Mouse (Mus musculus) cerebellum, adult 2 months (tissue): ENCODE results near the gene Fam120a. TPM values are rescaled to one million over a fixed set of nuclear protein-coding genes. Genes with fewer than 3 reads are reported as not detected.
A peak's percentile ranks its signal among the peaks of the same experiment; 100 is the strongest.

Experiments used
- DNase-seq, 2 experiments: peaks; one replicate each; pipeline ENCODE4 v3.0.0; 2021
- H3K27ac ChIP-seq: fragments of 200-500 bp; 2 replicates; pipeline ENCODE4 v1.5.1; 2012; ENCODE audit warnings: low read length, control low read depth, inconsistent platforms; ENCODE audit not compliant: insufficient read depth
- H3K27me3 ChIP-seq: fragments of 200-500 bp; 2 replicates; pipeline ENCODE4 v1.6.1; 2012; ENCODE audit warnings: inconsistent platforms, mild to moderate bottlenecking, low read length, moderate library complexity; ENCODE audit not compliant: control insufficient read depth, insufficient read depth
- H3K4me1 ChIP-seq: fragments of 200-500 bp; 2 replicates; pipeline ENCODE4 v1.6.1; 2011; ENCODE audit warnings: low read length; ENCODE audit not compliant: control insufficient read depth, insufficient read depth
- H3K4me3 ChIP-seq: fragments of 200-500 bp; replicated peaks from 2 replicates; pipeline ENCODE3; 2011; ENCODE audit warnings: mild to moderate bottlenecking, low read depth, low read length, control low read depth; ENCODE audit not compliant: insufficient read depth
- CTCF ChIP-seq: fragments of 200-500 bp; IDR thresholded peaks from 2 replicates; pipeline ENCODE4 v1.5.1; 2011; ENCODE audit warnings: low read depth, mild to moderate bottlenecking, control low read depth, low read length, moderate library complexity, borderline replicate concordance; ENCODE audit not compliant: insufficient read depth
- POLR2A ChIP-seq: fragments of 200-500 bp; IDR thresholded peaks from 2 replicates; pipeline ENCODE4 v1.6.1; 2011; ENCODE audit warnings: low read length, control low read depth, borderline replicate concordance; ENCODE audit not compliant: insufficient read depth
- whole genome bisulfite sequencing: fragments of 180-500 bp; shearing (Covaris S2); methylation state at CpG from one replicate; pipeline ENCODE4 v1.1.7; 2018; 5-methylcytosine and 5-hydroxymethylcytosine counted together
- polyA plus RNA-seq: library from polyadenylated mRNA; depleted of rRNA; stranded (reverse); fragments of >200 nt; gene quantifications from 2 replicates; pipeline ENCODE4 v1.2.3, GENCODE M21; 2012

Gene Fam120a
- polyA plus RNA-seq, 1 experiment: 64.4 TPM

- no peak for DNase-seq
- TF ChIP-seq POLR2A (no peak), CTCF (no peak)
Measured at GRCm38 (mm10) chr13:48919756-48920415, 47.9 kb downstream of the Fam120a start.

GRCm38 (mm10) chr13:48917113-48917599 is 50.7 kb downstream of the Fam120a start:
- no peaks in the 10 kb centered on the region for H3K4me1 ChIP-seq
- no peak overlapping the region for H3K4me3 ChIP-seq
- 98% methylated on average over 3 of the region's 3 CpGs for WGBS
- no peaks in the 10 kb centered on the region for H3K27me3 ChIP-seq
- no peak for TF ChIP-seq CTCF
- no peak for TF ChIP-seq POLR2A
- no peak for DNase-seq
- no peak overlapping the region for H3K27ac ChIP-seq

More at GRCm38 (mm10) chr13:48919756-48920415, 47.9 kb downstream of the Fam120a start:
- WGBS: 86% methylated on average over 7 of the region's 7 CpGs
- H3K4me1 ChIP-seq: no peaks in the 10 kb centered on the region
- no peak overlapping the region for H3K4me3 ChIP-seq
- H3K27ac ChIP-seq: no peak overlapping the region
- H3K27me3 ChIP-seq: no peaks in the 10 kb centered on the region

GRCm38 (mm10) chr13:48913680-48914079 is 54.1 kb downstream of the Fam120a start:
- WGBS: 9% methylated on average over 1 of the region's 1 CpGs
- H3K4me3 ChIP-seq: no peak overlapping the region
- H3K27me3 ChIP-seq: no peaks in the 10 kb centered on the region
- no peaks in the 10 kb centered on the region for H3K4me1 ChIP-seq
- peak in 1 of 2 experiments; percentile 34 for DNase-seq
- H3K27ac ChIP-seq: no peak overlapping the region
- TF ChIP-seq CTCF (no peak), POLR2A (no peak)

GRCm38 (mm10) chr13:48913141-48913540 is 54.7 kb downstream of the Fam120a start:
- Histone ChIP-seq H3K27me3 (no peaks in the 10 kb centered on the region), H3K4me1 (no peaks in the 10 kb centered on the region), H3K27ac (no peak overlapping the region), H3K4me3 (no peak overlapping the region)
- TF ChIP-seq CTCF (no peak), POLR2A (no peak)
- WGBS: 71% methylated on average over 3 of the region's 3 CpGs
- DNase-seq: no peak

GRCm38 (mm10) chr13:48911426-48911825 is 56.4 kb downstream of the Fam120a start:
- no peak for TF ChIP-seq CTCF
- TF ChIP-seq POLR2A: no peak
- 57% methylated on average over 7 of the region's 7 CpGs for WGBS
- Histone ChIP-seq H3K27me3 (no peaks in the 10 kb centered on the region), H3K4me3 (no peak overlapping the region), H3K4me1 (no peaks in the 10 kb centered on the region), H3K27ac (no peak overlapping the region)
- DNase-seq: no peak

- 95% methylated on average over 2 of the region's 2 CpGs for WGBS
- TF ChIP-seq POLR2A (no peak), CTCF (no peak)
- Histone ChIP-seq H3K4me1 (no peaks in the 10 kb centered on the region), H3K27me3 (no peaks in the 10 kb centered on the region), H3K4me3 (no peak overlapping the region), H3K27ac (no peak overlapping the region)
- DNase-seq: no peak
Measured at GRCm38 (mm10) chr13:48905458-48905857, 62.4 kb downstream of the Fam120a start.

GRCm38 (mm10) chr13:48895376-48895775 is 72.4 kb downstream of the Fam120a start:
- H3K4me3 ChIP-seq: no peak overlapping the region
- no peaks in the 10 kb centered on the region for H3K27me3 ChIP-seq
- TF ChIP-seq CTCF: no peak
- TF ChIP-seq POLR2A: no peak
- no peaks in the 10 kb centered on the region for H3K4me1 ChIP-seq
- DNase-seq: no peak
- 94% methylated on average over 5 of the region's 5 CpGs for WGBS
- no peak overlapping the region for H3K27ac ChIP-seq
